Mouse (Mus musculus): Measurements from ENCODE around the gene Sar1b.

- TF ChIP-seq CTCF (IDR thresholded peaks at IDR 0.05; ENCODE audit: borderline replicate concordance, extremely low read depth, insufficient read depth, insufficient read length), result peak; percentile 88
- no peak for TF ChIP-seq POLR2A (IDR thresholded peaks at IDR 0.05; ENCODE audit: borderline replicate concordance, extremely low read depth, insufficient read depth, insufficient read length, poor library complexity, severe bottlenecking)
Measured at GRCm38 (mm10) chr11:51820861-51821260, 57.4 kb downstream of the Sar1b start.
